Mouse (Mus musculus) erythroblast, adult 5-6 weeks (primary cell): ENCODE measurements around the gene Olfr319. TPM values are rescaled to one million over a fixed set of nuclear protein-coding genes. Genes with fewer than 3 reads are reported as not detected.
"Not testable (repeated sequence)": the region's sequence is repeated elsewhere in the genome, so short reads cannot be mapped to it uniquely, and the experiment has no call there.

ENCODE experiments used
- ATAC-seq: replicated peaks from 2 replicates; pipeline ENCODE4 v1.8.0; 2016; ENCODE audit warnings: moderate number of reproducible peaks, mild to moderate bottlenecking, moderate TSS enrichment, inconsistent platforms; ENCODE audit not compliant: poor library complexity, low FRiP score, severe bottlenecking
- total RNA-seq, 2 experiments: library from RNA; stranded (forward) in 1 of 2; stranded (reverse) in 1 of 2; fragments of 150-400 nt in 1 of 2; fragments of 200-764, 138-1000 nt in 1 of 2; gene quantifications; 2 replicates each; pipeline versions ENCODE4 v1.2.3 to v1.2.4; 2015 to 2017; ENCODE audit warnings: low replicate concordance in 2 of 2

Gene Olfr319
- total RNA-seq (2015; ENCODE audit: low replicate concordance) (not detected in 2 replicates), total RNA-seq (2017; ENCODE audit: low replicate concordance) (not detected in 2 replicates)

GRCm38 (mm10) chr11:58698862-58699261 lies at the start of gene Olfr319:
Gene Olfr319 (plus strand): TSS chr11:58699162.
- ATAC-seq, result no peak

GRCm38 (mm10) chr11:58655151-58655550 lies 43.8 kb upstream of the Olfr319 start:
- ATAC-seq, result no peak; the same call in 1 of the 2 replicates

DNA sequence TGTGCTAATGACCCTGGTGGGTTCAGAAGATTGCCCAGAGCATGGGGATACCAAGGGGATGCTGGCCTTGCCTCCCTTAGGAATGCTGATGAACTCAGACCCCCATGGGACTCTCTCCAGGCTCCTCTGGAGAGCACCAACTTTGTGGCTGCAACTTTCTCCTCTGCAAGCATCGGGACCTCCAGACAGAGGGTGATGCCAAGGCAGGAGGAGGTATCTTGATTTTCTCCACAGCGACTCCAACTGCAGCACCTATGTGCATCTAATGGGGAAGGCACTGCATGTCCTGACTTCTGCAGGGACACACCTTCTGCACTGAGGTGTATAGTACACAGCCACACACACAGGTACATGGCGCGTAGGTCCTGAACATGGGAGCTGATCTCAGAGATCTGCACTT lies 40.4 kb upstream of the Olfr319 start, which contains the start of gene Olfr322:
Gene Olfr322 (plus strand): TSS at position 187 of the 400 bp plus-strand sequence.
- ATAC-seq, result no peak

DNA sequence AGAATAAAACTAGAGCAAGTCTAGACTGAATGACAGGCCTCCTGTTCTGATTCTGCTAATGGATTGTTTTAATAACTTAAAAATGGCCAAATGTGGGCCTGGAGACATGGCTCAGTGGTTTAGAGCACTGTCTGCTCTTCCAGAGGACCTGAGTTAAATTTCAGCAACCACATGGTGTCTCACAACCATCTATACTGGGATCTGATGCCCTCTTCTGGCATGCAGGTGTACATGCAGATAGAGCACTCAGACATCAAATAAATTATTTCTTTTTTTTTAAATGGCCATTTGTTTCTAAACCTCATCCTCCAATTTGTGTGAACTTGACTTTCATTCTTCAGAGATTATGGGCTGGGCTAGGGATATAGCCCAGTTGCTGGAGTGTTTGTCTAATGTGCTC lies 29.7 kb upstream of the Olfr319 start:
- no peak for ATAC-seq

DNA sequence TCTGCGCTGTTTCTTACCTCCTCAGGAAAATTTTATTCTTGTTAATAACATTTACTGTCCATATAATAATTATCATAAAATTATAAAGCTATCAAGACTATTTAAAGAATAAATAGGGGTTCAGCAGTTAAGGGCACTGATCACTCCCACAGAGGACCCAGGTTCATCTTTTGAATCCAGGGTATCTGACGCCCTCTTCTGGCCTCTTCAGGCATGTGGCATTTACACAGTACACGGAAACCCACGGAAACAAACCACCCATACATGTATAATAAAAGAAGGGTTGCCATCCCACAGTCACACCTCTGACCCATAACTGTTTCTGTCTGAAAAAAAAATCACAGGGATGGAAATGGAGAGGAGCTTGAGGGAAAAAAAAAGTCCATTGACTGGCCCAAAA lies 27.1 kb upstream of the Olfr319 start:
- no peak for ATAC-seq

GRCm38 (mm10) chr11:58680799-58681198 lies 18.2 kb upstream of the Olfr319 start, which contains the start of gene Olfr320:
Gene Olfr320 (plus strand): TSS chr11:58681099.
- no peak for ATAC-seq

- no peak for ATAC-seq
Measured at GRCm38 (mm10) chr11:58709086-58709485, 10.1 kb downstream of the Olfr319 start.

DNA sequence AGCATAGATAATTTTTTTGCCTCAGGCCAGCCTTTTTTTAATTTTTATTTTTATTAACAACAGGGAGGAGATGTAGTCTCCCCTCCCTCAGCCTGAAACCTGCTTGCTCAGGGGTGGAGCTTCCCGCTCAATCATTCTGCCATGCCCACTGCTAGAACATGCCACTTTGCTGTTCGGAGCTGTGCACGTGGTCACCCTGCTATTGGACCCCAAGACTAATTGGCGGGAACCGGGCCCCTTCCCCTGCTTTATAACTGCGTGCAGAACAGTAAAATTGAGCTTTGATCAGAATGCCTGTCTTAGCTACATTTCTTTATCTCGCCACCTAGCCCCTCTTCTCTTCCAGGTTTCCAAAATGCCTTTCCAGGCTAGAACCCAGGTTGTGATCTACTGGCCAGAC lies 18.8 kb downstream of the Olfr319 start:
- not testable (repeated sequence) for ATAC-seq

GRCm38 (mm10) chr11:58719701-58720100 lies 20.7 kb downstream of the Olfr319 start:
- ATAC-seq, result no peak

DNA sequence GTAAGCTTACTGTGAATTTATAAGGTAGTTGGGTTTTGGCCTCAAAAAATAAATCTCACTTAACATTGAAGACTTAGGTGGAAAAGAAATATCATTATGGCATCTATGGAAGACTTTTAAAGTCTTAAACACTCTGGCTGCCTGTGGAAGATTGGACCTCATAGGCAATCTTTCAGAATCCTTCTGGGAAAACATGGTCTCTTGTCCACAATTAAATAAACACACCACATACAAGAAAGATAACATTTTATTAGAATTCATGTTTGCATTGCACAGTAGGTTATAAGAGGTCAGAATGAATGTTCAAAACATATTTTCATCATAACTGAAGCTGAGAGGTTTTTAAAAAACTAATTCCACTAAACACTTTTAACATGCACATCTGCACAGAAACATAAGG lies 25.0 kb downstream of the Olfr319 start, which contains the start of gene Olfr318:
Gene Olfr318 (minus strand): TSS at position 101 of the 400 bp plus-strand sequence.
- no peak for ATAC-seq

DNA sequence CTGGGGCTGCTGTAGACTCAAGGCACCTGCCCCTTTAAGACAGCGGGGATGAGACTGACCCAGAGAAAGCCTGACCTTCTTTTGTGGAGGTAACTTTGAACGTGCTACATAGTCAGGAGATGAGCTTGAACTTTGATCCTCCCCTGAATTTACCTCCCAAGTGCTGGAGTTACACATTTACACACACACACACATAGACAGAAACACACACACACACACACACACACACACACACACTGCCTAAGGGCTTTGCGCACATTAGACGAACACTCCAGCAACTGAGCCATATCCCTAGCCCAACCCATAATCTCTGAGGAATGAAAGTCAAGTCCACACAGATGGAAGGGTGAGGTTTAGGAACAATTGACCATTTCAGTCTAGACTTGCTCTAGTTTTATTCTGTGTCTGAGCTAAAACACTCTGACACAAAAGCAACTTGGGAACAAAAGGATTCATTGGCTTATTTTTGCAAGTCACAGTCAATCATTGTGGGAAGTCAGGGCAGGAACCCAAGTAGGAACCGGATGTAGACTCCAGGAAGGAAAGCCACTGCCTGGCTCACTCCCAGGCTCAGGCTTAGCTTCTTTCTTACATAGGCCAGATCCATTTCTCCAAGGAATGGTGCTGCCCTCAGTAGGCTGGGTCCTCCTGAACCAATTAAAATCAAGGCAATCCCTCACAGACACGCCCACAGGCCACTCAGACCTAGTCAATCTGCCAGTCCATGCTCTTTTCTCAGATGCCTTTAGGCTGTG lies 29.1 kb downstream of the Olfr319 start:
- ATAC-seq, result not testable (repeated sequence)

GRCm38 (mm10) chr11:58733372-58733771 lies 34.4 kb downstream of the Olfr319 start:
- ATAC-seq, result no peak

- ATAC-seq, result no peak
Measured at GRCm38 (mm10) chr11:58738792-58739262, 39.9 kb downstream of the Olfr319 start, which contains the start of gene Olfr317. Gene Olfr317 (minus strand): TSS chr11:58739212.

DNA sequence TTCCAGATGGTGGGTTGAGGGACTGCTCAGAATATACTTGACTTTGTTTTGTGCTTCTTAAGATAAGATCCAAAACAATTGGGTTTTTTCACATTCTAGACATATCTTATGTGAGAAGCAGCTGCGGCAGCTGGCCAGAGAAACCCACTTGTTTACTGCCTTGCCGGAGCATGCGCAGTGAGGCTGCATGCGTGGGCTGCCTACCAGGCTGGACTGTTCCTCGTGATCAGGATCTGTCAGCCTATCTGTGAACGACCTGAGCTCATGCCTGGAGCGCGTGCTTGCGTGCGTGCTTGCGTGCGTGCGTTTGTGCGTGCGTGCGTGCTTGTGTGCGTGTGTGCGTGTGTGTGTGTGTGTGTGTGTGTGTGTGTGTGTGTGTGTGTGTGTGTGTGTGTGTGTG lies 52.1 kb downstream of the Olfr319 start:
- ATAC-seq, result not testable (repeated sequence)

DNA sequence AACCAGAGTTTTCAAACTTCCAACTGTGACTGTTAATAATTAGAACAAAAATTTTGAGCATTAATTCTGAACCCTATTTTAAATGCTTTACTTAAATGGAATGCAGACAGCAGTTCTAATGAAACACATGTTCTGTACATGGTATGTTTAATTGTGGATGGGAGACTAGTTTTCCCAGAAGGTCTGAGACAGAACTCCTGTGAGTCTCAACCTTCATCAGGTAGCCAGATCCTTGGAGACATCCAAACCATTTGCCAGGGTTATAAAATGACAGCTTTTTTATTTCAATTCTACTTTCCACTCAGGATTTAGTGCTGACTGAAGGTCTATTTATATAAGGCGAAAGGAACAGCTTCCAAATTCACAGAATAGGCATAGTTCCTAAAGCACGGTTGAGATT lies 53.5 kb downstream of the Olfr319 start, which contains the start of gene Olfr316:
Gene Olfr316 (plus strand): TSS at position 301 of the 400 bp plus-strand sequence.
- ATAC-seq, result no peak

Other genes starting within 250 kb of the Olfr319 start
- not detected in 2 replicates for gene Lypd9, start 246.2 kb upstream of the Olfr319 start, total RNA-seq (2015; ENCODE audit: low replicate concordance)
- gene Lypd9, start 246.2 kb upstream of the Olfr319 start, total RNA-seq (2017; ENCODE audit: low replicate concordance), result not detected in 2 replicates
- gene Olfr30, start 236.9 kb upstream of the Olfr319 start, total RNA-seq (2015; ENCODE audit: low replicate concordance), result not detected in 2 replicates
- gene Olfr30, start 236.9 kb upstream of the Olfr319 start, total RNA-seq (2017; ENCODE audit: low replicate concordance), result not detected in 2 replicates
- gene Olfr332, start 206.6 kb upstream of the Olfr319 start, total RNA-seq (2015; ENCODE audit: low replicate concordance), result not detected in 2 replicates
- gene Olfr332, start 206.6 kb upstream of the Olfr319 start, total RNA-seq (2017; ENCODE audit: low replicate concordance), result not detected in 2 replicates
- gene Olfr331, start 196.6 kb upstream of the Olfr319 start, total RNA-seq (2015; ENCODE audit: low replicate concordance), result not detected in 2 replicates
- gene Olfr331, start 196.6 kb upstream of the Olfr319 start, total RNA-seq (2017; ENCODE audit: low replicate concordance), result not detected in 2 replicates
- not detected in 2 replicates for gene Olfr330, start 164.3 kb upstream of the Olfr319 start, total RNA-seq (2015; ENCODE audit: low replicate concordance)
- gene Olfr330, start 164.3 kb upstream of the Olfr319 start, total RNA-seq (2017; ENCODE audit: low replicate concordance), result not detected in 2 replicates
- gene Olfr329-ps, start 152.7 kb upstream of the Olfr319 start, total RNA-seq (2015; ENCODE audit: low replicate concordance), result not detected in 2 replicates
- not detected in 2 replicates for gene Olfr329-ps, start 152.7 kb upstream of the Olfr319 start, total RNA-seq (2017; ENCODE audit: low replicate concordance)
- gene Olfr328, start 143.5 kb upstream of the Olfr319 start, total RNA-seq (2015; ENCODE audit: low replicate concordance), result not detected in 2 replicates
- 0.42 TPM in 1 of 2 replicates, not detected in the other for gene Olfr328, start 143.5 kb upstream of the Olfr319 start, total RNA-seq (2017; ENCODE audit: low replicate concordance)
- not detected in 2 replicates for gene Olfr224, start 128.6 kb upstream of the Olfr319 start, total RNA-seq (2015; ENCODE audit: low replicate concordance)
- not detected in 2 replicates for gene Olfr224, start 128.6 kb upstream of the Olfr319 start, total RNA-seq (2017; ENCODE audit: low replicate concordance)
- not detected in 2 replicates for gene Olfr325, start 121.4 kb upstream of the Olfr319 start, total RNA-seq (2015; ENCODE audit: low replicate concordance)
- not detected in 2 replicates for gene Olfr325, start 121.4 kb upstream of the Olfr319 start, total RNA-seq (2017; ENCODE audit: low replicate concordance)
- not detected in 2 replicates for gene Olfr324, start 104.0 kb upstream of the Olfr319 start, total RNA-seq (2015; ENCODE audit: low replicate concordance)
- 0.14 TPM in 1 of 2 replicates, not detected in the other for gene Olfr324, start 104.0 kb upstream of the Olfr319 start, total RNA-seq (2017; ENCODE audit: low replicate concordance)
- not detected in 2 replicates for gene 2210407C18Rik, start 83.1 kb upstream of the Olfr319 start, total RNA-seq (2015; ENCODE audit: low replicate concordance)
- not detected in 2 replicates for gene 2210407C18Rik, start 83.1 kb upstream of the Olfr319 start, total RNA-seq (2017; ENCODE audit: low replicate concordance)
- gene Olfr323, start 68.7 kb upstream of the Olfr319 start, total RNA-seq (2015; ENCODE audit: low replicate concordance), result 3.5 TPM in 1 of 2 replicates, not detected in the other
- gene Olfr323, start 68.7 kb upstream of the Olfr319 start, total RNA-seq (2017; ENCODE audit: low replicate concordance), result not detected in 2 replicates
- 320 and 369 TPM in 2 replicates for gene Trim58, start 58.7 kb upstream of the Olfr319 start, total RNA-seq (2015; ENCODE audit: low replicate concordance)
- 372 and 438 TPM in 2 replicates for gene Trim58, start 58.7 kb upstream of the Olfr319 start, total RNA-seq (2017; ENCODE audit: low replicate concordance)
- 0.38 and 1.0 TPM in 2 replicates for gene Olfr322, start 40.4 kb upstream of the Olfr319 start, total RNA-seq (2015; ENCODE audit: low replicate concordance)
- 0.42 and 1.0 TPM in 2 replicates for gene Olfr322, start 40.4 kb upstream of the Olfr319 start, total RNA-seq (2017; ENCODE audit: low replicate concordance)
- gene Olfr320, start 18.1 kb upstream of the Olfr319 start, total RNA-seq (2015; ENCODE audit: low replicate concordance), result not detected in 2 replicates
- not detected in 2 replicates for gene Olfr320, start 18.1 kb upstream of the Olfr319 start, total RNA-seq (2017; ENCODE audit: low replicate concordance)
- gene Olfr318, start 24.9 kb downstream of the Olfr319 start, total RNA-seq (2015; ENCODE audit: low replicate concordance), result not detected in 2 replicates
- gene Olfr318, start 24.9 kb downstream of the Olfr319 start, total RNA-seq (2017; ENCODE audit: low replicate concordance), result not detected in 2 replicates
- gene Olfr317, start 40.0 kb downstream of the Olfr319 start, total RNA-seq (2015; ENCODE audit: low replicate concordance), result not detected in 2 replicates
- gene Olfr317, start 40.0 kb downstream of the Olfr319 start, total RNA-seq (2017; ENCODE audit: low replicate concordance), result not detected in 2 replicates
- not detected in 2 replicates for gene Olfr316, start 53.6 kb downstream of the Olfr319 start, total RNA-seq (2015; ENCODE audit: low replicate concordance)
- not detected in 2 replicates for gene Olfr316, start 53.6 kb downstream of the Olfr319 start, total RNA-seq (2017; ENCODE audit: low replicate concordance)
- gene Olfr315, start 74.0 kb downstream of the Olfr319 start, total RNA-seq (2015; ENCODE audit: low replicate concordance), result not detected in 2 replicates
- not detected in 2 replicates for gene Olfr315, start 74.0 kb downstream of the Olfr319 start, total RNA-seq (2017; ENCODE audit: low replicate concordance)
- gene Olfr314, start 83.8 kb downstream of the Olfr319 start, total RNA-seq (2015; ENCODE audit: low replicate concordance), result not detected in 2 replicates
- not detected in 2 replicates for gene Olfr314, start 83.8 kb downstream of the Olfr319 start, total RNA-seq (2017; ENCODE audit: low replicate concordance)
- not detected in 2 replicates for gene Fam183b, start 102.8 kb downstream of the Olfr319 start, total RNA-seq (2015; ENCODE audit: low replicate concordance)
- not detected in 2 replicates for gene Fam183b, start 102.8 kb downstream of the Olfr319 start, total RNA-seq (2017; ENCODE audit: low replicate concordance)
- gene Olfr313, start 115.8 kb downstream of the Olfr319 start, total RNA-seq (2015; ENCODE audit: low replicate concordance), result not detected in 2 replicates
- not detected in 2 replicates for gene Olfr313, start 115.8 kb downstream of the Olfr319 start, total RNA-seq (2017; ENCODE audit: low replicate concordance)
- not detected in 2 replicates for gene Olfr312, start 130.1 kb downstream of the Olfr319 start, total RNA-seq (2015; ENCODE audit: low replicate concordance)
- gene Olfr312, start 130.1 kb downstream of the Olfr319 start, total RNA-seq (2017; ENCODE audit: low replicate concordance), result 0.42 TPM in 1 of 2 replicates, not detected in the other
- not detected in 2 replicates for gene Olfr311, start 140.1 kb downstream of the Olfr319 start, total RNA-seq (2015; ENCODE audit: low replicate concordance)
- gene Olfr311, start 140.1 kb downstream of the Olfr319 start, total RNA-seq (2017; ENCODE audit: low replicate concordance), result not detected in 2 replicates
- 19.2 and 31.1 TPM in 2 replicates for gene Gm12258, start 148.0 kb downstream of the Olfr319 start, total RNA-seq (2015; ENCODE audit: low replicate concordance)
- 20.1 and 38.3 TPM in 2 replicates for gene Gm12258, start 148.0 kb downstream of the Olfr319 start, total RNA-seq (2017; ENCODE audit: low replicate concordance)
- gene 2810021J22Rik, start 168.1 kb downstream of the Olfr319 start, total RNA-seq (2015; ENCODE audit: low replicate concordance), result 0.63 and 1.7 TPM in 2 replicates
- gene 2810021J22Rik, start 168.1 kb downstream of the Olfr319 start, total RNA-seq (2017; ENCODE audit: low replicate concordance), result 2.0 and 2.1 TPM in 2 replicates
- gene Zfp39, start 205.1 kb downstream of the Olfr319 start, total RNA-seq (2015; ENCODE audit: low replicate concordance), result 15.2 and 23.4 TPM in 2 replicates
- gene Zfp39, start 205.1 kb downstream of the Olfr319 start, total RNA-seq (2017; ENCODE audit: low replicate concordance), result 18.3 and 19.8 TPM in 2 replicates
- 296 and 325 TPM in 2 replicates for gene Btnl10, start 218.7 kb downstream of the Olfr319 start, total RNA-seq (2015; ENCODE audit: low replicate concordance)
- gene Btnl10, start 218.7 kb downstream of the Olfr319 start, total RNA-seq (2017; ENCODE audit: low replicate concordance), result 491 and 558 TPM in 2 replicates
- 18.6 and 23.6 TPM in 2 replicates for gene Rnf187, start 239.8 kb downstream of the Olfr319 start, total RNA-seq (2015; ENCODE audit: low replicate concordance)
- 32.3 and 36.6 TPM in 2 replicates for gene Rnf187, start 239.8 kb downstream of the Olfr319 start, total RNA-seq (2017; ENCODE audit: low replicate concordance)
- gene Hist3h2ba, start 249.8 kb downstream of the Olfr319 start, total RNA-seq (2015; ENCODE audit: low replicate concordance), result 7.5 and 25.9 TPM in 2 replicates
- 40.6 and 51.9 TPM in 2 replicates for gene Hist3h2ba, start 249.8 kb downstream of the Olfr319 start, total RNA-seq (2017; ENCODE audit: low replicate concordance)